Mouse (Mus musculus): ENCODE data around the gene Rcsd1. TPM values are rescaled to one million over a fixed set of nuclear protein-coding genes. Genes with fewer than 3 reads are reported as not detected.
"Not testable (repeated sequence)": the region's sequence is repeated elsewhere in the genome, so short reads cannot be mapped to it uniquely, and the experiment has no call there.

Rcsd1 gene
- polyA plus RNA-seq, 1 experiment = 16.2 TPM

- DNase-seq (ENCODE audit: low read depth) = no peak
Observed at GRCm38 (mm10) chr1:165689845-165690244, 19.7 kb downstream of the Rcsd1 start.

GRCm38 (mm10) chr1:165687861-165688260 lies 21.7 kb downstream of the Rcsd1 start:
- no peak for DNase-seq (ENCODE audit: low read depth)

GRCm38 (mm10) chr1:165686963-165687362 lies 22.6 kb downstream of the Rcsd1 start:
- DNase-seq (ENCODE audit: low read depth) = no peak

DNA sequence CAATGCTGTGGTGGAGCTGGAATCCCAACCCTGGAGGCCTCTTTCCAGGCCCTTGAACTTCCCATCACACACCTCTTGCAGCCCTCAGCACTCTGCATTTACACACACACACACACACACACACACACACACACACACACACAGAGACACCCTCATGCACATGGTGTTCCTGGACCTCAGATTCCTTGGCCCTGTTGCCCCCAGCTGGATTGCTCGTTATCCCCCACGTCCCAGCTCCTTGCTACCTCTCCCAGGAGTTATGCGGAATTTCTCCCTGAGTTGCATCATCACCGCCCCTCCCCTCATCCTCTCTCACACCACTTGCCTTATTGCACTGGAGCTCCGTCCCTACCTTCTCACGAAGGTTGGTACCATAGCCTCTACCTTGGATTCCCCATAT lies 23.2 kb downstream of the Rcsd1 start:
- DNase-seq (ENCODE audit: low read depth) = no peak

DNA sequence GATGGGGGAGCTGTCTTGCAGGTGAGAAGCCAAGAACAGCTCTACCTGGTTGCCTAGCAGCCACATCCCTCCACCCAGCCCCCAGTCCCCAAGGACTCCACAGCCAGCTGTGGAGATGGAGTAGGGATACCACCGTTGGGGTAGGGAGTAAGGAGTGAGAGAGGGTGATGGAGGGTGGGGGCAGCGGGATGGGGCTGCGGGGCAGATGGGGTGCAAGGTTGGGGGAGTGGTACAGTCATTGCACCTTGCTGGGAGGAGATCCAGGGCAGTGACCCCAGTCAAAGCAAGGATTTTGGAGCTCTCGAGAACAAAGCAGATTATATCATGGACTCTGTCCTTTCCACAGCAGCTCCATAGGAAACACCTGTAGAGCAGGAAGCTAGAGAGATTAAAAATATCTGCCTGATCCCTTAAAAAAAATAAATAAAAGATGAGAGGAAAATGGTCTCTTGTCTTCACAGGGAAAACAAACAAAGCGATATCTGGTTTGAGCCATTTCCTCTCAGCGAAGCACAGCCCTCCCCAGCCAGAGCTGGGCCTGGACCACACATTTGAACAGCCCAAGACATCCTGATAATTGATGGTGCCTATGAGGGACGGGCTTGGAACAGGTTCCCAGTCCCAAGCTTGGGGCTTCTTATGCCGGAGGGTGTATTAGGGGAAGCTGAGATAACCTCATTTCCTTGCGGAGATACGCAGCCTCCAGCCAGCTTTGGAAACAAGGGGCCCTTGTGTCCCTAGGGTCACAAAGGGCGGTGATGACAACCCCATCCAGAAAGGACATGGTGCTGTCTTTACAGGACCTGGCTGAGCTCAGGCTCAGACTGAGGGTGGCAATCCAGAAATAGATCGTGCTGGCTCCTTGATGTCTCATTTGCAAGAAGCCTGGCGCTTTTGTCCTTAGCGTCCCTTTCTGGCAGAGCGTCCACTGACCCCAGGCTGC lies 25.0 kb downstream of the Rcsd1 start:
- DNase-seq (ENCODE audit: low read depth) = no peak

DNA sequence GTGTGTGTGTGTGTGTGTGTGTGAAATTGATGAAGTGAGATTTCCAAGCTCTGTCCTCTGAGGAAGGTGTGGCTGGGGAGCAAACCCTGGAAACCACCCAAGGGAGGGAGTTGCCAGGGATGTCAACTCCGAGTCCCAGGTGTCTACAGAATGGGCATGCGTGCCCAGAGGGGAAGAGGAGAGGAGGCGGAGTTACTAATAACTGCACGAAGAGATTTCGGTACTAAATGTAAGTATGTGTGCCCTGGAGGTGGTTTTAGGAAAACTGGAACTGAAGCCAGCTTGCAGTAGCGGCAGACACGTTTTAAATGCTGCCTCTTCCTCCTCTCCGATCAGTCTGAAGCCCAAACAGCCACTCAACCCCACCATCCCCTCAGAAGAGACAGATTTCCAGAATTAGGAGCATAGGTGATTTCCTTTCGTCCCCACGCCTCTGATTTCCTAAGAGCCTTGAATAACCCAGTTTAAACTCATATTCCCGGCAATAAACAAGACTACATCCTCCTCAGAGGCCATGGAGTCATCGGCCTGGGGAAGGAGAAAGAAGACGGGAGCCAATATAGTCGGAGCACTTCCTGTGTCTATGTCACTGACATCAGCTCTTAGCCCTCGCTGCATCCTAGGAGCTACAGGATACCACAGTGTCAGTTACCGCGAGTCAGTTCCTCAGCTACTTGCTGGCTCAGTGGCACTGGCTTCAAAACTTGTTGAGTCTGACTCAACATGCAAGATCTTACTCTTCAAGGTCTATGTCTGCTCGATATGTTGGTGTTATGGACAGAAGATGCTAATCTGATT lies 27.3 kb downstream of the Rcsd1 start:
- DNase-seq (ENCODE audit: low read depth) = no peak

- DNase-seq (ENCODE audit: low read depth) = no peak
Observed at GRCm38 (mm10) chr1:165681045-165681794, 28.3 kb downstream of the Rcsd1 start.

DNA sequence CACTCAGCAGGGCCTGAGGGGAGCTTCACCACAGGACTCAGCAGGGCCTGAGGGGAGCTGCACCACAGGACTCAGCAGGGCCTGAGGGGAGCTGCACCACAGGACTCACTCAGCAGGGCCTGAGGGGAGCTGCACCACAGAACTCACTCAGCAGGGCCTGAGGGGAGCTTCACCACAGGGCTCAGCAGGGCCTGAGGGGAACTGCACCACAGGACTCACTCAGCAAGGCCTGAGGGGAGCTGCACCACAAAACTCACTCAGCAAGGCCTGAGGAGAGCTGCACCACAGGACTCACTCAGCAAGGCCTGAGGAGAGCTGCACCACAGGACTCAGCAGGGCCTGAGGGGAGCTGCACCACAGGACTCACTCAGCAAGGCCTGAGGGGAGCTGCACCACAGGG lies 29.5 kb downstream of the Rcsd1 start:
- not testable (repeated sequence) for DNase-seq (ENCODE audit: low read depth)

DNA sequence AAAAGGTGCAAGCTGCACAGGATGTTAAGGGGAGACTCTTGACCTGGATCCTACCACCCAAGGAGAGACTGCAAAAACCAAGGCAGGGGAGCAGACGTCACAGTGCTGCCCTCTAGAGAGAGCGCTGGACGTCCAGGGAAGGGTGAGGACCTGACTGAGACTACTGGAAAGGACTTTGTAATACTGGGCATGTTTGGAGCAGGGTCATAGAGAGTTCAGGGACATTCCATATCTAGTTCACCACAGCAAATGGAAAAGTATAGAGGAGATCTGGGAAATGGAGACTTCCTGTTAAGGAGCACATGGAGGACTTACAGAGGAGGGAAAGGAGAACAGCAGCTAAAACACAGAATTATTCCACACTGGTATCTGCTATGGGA lies 29.9 kb downstream of the Rcsd1 start:
- DNase-seq (ENCODE audit: low read depth) = no peak

DNA sequence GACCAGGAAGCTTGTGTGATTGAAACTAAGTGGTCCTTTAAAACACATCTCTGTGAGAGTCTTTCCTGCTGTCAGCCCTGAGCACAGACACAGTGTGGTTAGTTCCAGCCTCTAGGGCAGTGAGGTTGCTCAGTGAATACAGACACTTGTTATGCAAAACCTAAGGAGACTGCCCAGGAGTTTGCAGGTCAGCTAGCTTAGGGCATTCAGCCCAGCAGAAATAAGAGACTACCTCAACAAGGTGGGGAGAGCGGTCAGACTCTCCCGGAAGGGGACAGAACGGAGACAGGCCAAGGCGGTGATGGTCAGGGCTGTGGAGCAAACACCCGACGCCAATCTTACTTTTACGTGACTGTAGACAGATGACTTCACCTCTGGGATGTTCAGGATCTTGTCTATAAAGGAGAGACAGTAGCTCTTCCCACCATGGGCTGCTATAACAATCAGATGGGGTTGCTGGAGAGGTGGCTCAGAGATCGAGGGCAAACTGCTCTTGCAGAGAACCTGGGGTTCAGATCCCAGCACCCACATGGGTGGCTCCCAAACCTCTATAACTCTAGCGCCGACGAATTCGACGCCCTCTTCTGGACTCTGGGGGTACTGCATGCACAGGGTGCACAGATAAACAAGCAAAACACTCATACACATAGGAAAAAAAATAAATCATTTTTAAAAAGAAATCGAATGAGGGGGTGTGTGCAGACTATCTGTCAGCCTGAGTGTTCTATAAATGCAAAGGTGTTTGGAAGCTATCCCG lies 30.5 kb downstream of the Rcsd1 start:
- DNase-seq (ENCODE audit: low read depth) = no peak

- DNase-seq (ENCODE audit: low read depth) = no peak
Observed at GRCm38 (mm10) chr1:165677558-165677957, 32.0 kb downstream of the Rcsd1 start.

DNA sequence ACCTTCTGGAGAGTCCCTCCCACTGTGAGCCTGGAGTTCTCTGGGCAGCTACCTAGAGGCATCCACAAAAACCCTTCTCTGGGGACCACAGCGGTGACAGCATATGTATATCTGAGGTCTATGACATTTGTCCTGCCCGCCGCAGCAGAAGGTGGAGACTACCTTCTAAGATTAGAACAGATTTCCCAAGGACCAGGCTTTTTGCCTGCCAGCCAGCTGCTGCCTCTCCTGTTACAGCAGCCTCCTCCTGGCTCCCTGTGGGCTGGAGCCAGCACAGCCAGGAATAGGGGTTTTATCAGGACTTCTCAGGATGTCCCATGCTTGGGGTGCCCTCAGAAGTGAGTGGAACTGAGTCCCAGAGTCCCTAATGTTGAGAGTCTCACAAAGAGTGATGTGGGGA lies 32.6 kb downstream of the Rcsd1 start:
- DNase-seq (ENCODE audit: low read depth) = no peak

GRCm38 (mm10) chr1:165675167-165675566 lies 34.4 kb downstream of the Rcsd1 start:
- no peak for DNase-seq (ENCODE audit: low read depth)

DNA sequence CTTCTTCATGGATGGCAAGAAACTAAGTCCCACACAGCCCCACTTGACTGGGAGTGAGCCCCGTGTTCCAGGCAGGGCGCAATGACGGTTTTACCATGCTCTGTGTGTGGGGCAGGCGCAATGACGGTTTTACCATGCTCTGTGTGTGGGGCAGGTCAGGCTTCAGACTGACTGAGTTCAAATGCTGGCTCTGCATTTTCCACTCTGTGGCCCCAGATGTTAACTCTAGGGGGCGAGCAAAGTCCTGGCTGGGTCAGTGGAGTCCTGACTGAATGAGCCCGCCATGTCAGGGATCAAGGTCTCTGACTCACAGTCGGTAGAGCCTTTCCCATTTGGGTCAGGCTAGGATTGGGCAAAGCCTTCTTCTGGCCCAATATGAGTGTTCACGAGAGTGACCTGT lies 37.2 kb downstream of the Rcsd1 start:
- no peak for DNase-seq (ENCODE audit: low read depth)

- DNase-seq (ENCODE audit: low read depth) = no peak
Observed at GRCm38 (mm10) chr1:165670056-165670455, 39.5 kb downstream of the Rcsd1 start.

DNA sequence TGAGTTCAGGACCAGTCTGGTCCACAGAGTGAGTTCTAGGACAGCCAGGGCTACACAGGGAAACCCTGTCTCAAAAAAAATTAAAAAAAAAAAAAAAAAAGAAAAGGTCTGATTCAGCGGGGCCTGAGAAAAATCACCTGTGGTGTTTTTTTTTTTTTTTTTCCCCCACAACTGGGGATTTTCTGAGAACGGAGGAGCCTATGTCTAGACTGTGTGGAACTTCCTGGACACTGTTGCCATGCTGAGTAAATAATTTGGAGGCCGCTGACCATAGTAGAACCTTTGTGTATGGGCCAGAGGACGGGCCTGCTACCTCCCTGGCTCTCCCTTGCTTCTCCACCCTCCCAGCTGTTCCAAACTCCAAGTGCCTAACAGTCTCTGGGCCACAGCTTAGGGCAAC lies 40.7 kb downstream of the Rcsd1 start:
- DNase-seq (ENCODE audit: low read depth) = no peak

GRCm38 (mm10) chr1:165667380-165667779 lies 42.2 kb downstream of the Rcsd1 start:
- no peak for DNase-seq (ENCODE audit: low read depth)

- DNase-seq (ENCODE audit: low read depth) = no peak
Observed at GRCm38 (mm10) chr1:165666944-165667343, 42.6 kb downstream of the Rcsd1 start.

GRCm38 (mm10) chr1:165665758-165666157 lies 43.8 kb downstream of the Rcsd1 start:
- DNase-seq (ENCODE audit: low read depth) = no peak

- no peak for DNase-seq (ENCODE audit: low read depth)
Observed at GRCm38 (mm10) chr1:165663277-165663676, 46.3 kb downstream of the Rcsd1 start.

- DNase-seq (ENCODE audit: low read depth) = no peak
Observed at GRCm38 (mm10) chr1:165662426-165663192, 46.9 kb downstream of the Rcsd1 start.
